Mouse (Mus musculus) midbrain, embryonic 16.5 days (tissue): ENCODE measurements around the gene Rtn4ip1. TPM values are rescaled to one million over a fixed set of nuclear protein-coding genes. Genes with fewer than 3 reads are reported as not detected.
"Not testable (repeated sequence)": the region's sequence is repeated elsewhere in the genome, so short reads cannot be mapped to it uniquely, and the experiment has no call there.

ENCODE experiments used
- ATAC-seq: fragments of 200-750 bp; cut with Nextera tagmentation; 2 replicates; pipeline ENCODE4 v1.8.0; 2017; ENCODE audit warnings: moderate TSS enrichment
- H3K27ac ChIP-seq: fragments of 300-500 bp; sonication (generic); 2 replicates; pipeline ENCODE4 v1.5.1; 2014; ENCODE audit warnings: mild to moderate bottlenecking, low read length, mixed read lengths
- H3K27me3 ChIP-seq: fragments of 300-500 bp; sonication (generic); 2 replicates; pipeline ENCODE4 v1.6.1; 2014; ENCODE audit warnings: low read depth, low read length, mixed read lengths; ENCODE audit not compliant: control insufficient read depth, insufficient read depth
- H3K36me3 ChIP-seq: fragments of 300-500 bp; sonication (generic); 2 replicates; pipeline ENCODE4 v1.6.1; 2014; ENCODE audit warnings: mild to moderate bottlenecking, low read length, moderate library complexity, mixed read lengths; ENCODE audit not compliant: control insufficient read depth, insufficient read depth
- H3K4me1 ChIP-seq: fragments of 300-500 bp; sonication (generic); 2 replicates; pipeline ENCODE4 v1.6.1; 2014; ENCODE audit warnings: mild to moderate bottlenecking, low read length, mixed read lengths; ENCODE audit not compliant: control insufficient read depth, insufficient read depth
- H3K4me2 ChIP-seq: fragments of 300-500 bp; sonication (generic); 2 replicates; pipeline ENCODE4 v1.6.1; 2014; ENCODE audit warnings: mild to moderate bottlenecking, low read length, mixed read lengths
- H3K4me3 ChIP-seq: fragments of 300-500 bp; sonication (generic); 2 replicates; pipeline ENCODE4 v1.5.1; 2014; ENCODE audit warnings: low read depth, mild to moderate bottlenecking, low read length, moderate library complexity, mixed read lengths
- H3K9ac ChIP-seq: fragments of 300-500 bp; sonication (generic); 2 replicates; pipeline ENCODE4 v1.6.1; 2014; ENCODE audit warnings: low read depth, low read length, mixed read lengths
- H3K9me3 ChIP-seq: fragments of 300-500 bp; sonication (generic); replicated peaks from 2 replicates; pipeline ENCODE4 v1.6.1; 2014; ENCODE audit warnings: mild to moderate bottlenecking, low read length, mixed read lengths; ENCODE audit not compliant: control insufficient read depth, poor library complexity, severe bottlenecking
- WGBS: fragments of 180-500 bp; shearing (Covaris S2); extraction: QIAGEN DNeasy Blood & Tissue Kit; methylation state at CpG from one replicate; pipeline ENCODE4 v1.1.7; 2014; 5-methylcytosine and 5-hydroxymethylcytosine counted together
- polyA plus RNA-seq: library from polyadenylated mRNA; unstranded; fragments of >200 nt; fragmentation: Nextera tagmentation; extraction: Ambion mirVana; gene quantifications from 2 replicates; pipeline ENCODE4 v1.2.1, GENCODE M21; 2015

Gene Rtn4ip1
- polyA plus RNA-seq, 1 experiment from 2014 or later: 15.1 TPM

DNA sequence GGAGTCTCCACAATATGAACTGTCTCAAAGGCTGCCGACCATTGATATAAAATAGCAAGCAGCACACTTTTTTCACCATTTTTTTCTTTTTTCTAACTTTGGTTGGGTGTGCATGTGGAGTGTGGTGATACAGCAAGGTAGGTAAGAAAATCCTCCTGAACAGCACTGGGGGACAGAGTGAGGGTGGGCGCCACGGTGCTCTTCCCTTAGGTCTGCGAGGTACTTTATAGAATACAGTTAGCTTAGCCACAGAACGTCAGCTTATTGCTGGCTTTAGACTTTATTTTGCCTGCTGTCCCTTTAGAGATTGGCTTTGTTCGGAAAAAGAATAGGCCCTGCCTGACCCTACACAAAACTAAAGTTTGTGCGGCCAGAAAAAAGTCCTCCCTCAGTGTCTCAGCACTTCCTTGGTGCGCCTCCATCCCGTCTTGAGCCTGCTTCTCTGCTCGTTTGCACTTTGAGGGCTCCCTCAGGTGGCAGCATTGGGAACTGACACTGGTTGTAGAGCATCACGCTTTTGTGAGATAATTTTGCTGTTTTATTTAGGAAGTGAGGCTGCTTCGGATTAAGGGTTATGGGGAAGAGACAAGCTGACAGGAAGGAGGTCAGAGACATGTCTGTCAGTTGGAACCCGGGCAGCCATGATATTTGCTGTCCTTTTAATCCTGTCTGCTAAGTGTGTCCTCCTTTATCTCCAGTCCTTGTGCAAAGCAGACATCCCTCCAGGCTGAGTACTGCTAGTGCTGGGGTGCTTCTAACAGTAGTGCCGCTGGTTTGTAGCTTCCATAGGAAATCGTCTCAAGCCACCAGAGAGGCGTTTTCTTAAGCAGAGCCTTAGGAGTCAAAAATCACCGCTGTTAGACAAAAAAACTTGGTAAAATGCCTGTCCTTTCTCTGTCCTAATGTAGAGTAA is 17.3 kb downstream of the Rtn4ip1 start:
- Histone ChIP-seq H3K4me2 (no peak overlapping the region), H3K36me3 (no peaks in the 10 kb centered on the region; the same call in 1 of the 2 replicates), H3K9me3 (no peaks in the 10 kb centered on the region), H3K4me1 (no peaks in the 10 kb centered on the region), H3K27ac (no peak overlapping the region), H3K27me3 (no peaks in the 10 kb centered on the region), H3K9ac (no peak overlapping the region), H3K4me3 (no peak overlapping the region)
- WGBS: 40% methylated on average over 17 of the region's 17 CpGs
- peak; percentile 72 for ATAC-seq

DNA sequence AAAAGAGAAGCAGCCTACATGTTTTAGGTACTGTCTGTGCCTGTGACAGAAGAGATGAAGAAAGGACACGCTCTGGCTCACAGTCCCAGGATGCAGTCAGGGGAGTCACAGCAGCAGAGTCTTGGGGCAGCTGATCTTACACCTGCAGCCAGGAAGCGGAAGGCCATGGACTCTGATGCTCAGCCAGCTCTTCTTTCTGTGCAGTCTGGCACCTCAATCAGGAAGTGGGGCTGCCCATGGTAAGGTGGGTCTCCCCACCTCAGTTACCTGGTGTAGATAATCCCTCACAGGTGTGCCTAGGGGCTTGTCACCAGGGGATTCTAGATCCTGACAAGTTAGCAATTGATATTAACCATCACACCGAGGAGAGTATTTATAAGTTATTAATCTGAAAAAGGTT is 21.5 kb downstream of the Rtn4ip1 start:
- Histone ChIP-seq H3K9me3 (no peaks in the 10 kb centered on the region), H3K36me3 (no peaks in the 10 kb centered on the region; the same call in 1 of the 2 replicates), H3K4me1 (no peaks in the 10 kb centered on the region), H3K4me3 (no peak overlapping the region), H3K27me3 (no peaks in the 10 kb centered on the region), H3K4me2 (no peak overlapping the region), H3K9ac (no peak overlapping the region), H3K27ac (no peak overlapping the region)
- WGBS: 96% methylated on average over 3 of the region's 3 CpGs
- no peak for ATAC-seq

DNA sequence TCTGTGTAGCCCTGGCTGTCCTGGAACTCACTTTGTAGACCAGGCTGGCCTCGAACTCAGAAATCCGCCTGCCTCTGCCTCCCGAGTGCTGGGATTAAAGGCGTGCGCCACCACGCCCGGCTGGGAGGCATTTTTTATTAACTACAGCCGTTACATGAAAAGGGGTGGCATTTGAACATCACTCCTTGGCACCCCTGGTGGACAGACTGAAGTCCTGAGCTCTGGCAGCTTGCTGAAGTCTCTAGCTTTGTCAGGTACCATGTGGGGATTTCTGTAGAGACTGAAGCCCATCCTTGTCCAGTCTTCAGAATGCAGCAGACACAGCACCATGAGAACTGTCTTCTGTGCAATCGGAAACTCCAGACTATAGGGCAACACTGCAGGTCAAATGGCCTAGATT is 24.2 kb downstream of the Rtn4ip1 start:
- WGBS: 89% methylated on average over 8 of the region's 9 CpGs
- H3K4me2 ChIP-seq, H3K4me3 ChIP-seq, H3K9me3 ChIP-seq, H3K27ac ChIP-seq, H3K9ac ChIP-seq, ATAC-seq, H3K4me1 ChIP-seq, H3K36me3 ChIP-seq, H3K27me3 ChIP-seq: not testable (repeated sequence)

DNA sequence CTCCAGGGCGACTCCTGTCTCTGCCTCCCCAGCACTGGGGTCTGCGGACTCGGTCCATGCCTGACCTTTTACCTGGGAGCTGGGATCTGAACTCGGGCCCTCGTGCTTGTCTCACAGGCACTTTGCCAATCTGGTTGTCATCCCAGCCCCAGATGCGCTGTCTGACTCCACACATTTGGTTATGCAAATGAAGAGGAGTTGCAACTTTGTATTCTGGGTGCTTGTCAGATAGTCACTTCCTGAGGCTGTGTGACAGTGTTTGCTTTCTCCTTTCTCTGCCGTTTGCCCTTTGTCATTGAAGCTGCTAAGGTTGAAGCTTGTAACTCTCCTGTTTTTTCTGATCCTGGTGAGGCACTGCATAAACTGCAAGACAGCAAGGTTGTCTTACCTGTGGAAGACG is 26.1 kb downstream of the Rtn4ip1 start:
- WGBS: 87% methylated on average over 8 of the region's 8 CpGs

DNA sequence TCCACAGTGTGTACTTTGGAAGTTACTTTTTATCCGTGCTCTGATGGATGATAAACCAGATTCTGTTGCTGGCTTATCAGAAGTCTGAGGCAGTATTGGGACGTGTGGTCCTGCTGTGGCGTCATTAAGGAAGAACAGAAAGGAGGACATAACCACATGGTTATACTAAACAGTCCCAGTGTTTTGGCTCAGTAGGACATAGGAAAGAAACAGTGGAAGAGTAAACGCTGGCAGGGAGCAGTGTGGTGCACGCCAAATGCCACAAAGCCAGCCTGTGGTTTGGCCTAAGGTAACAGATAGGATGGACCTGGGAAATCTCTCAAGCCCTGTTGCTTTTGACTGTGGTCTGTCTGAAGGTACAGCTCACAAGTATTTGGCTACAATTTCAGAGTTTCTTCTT is 27.0 kb downstream of the Rtn4ip1 start:
- no peak for ATAC-seq
- Histone ChIP-seq H3K9me3 (no peaks in the 10 kb centered on the region), H3K4me3 (no peak overlapping the region), H3K4me2 (no peak overlapping the region), H3K4me1 (no peaks in the 10 kb centered on the region), H3K9ac (no peak overlapping the region), H3K27ac (no peak overlapping the region), H3K27me3 (no peaks in the 10 kb centered on the region), H3K36me3 (no peaks in the 10 kb centered on the region; the same call in 1 of the 2 replicates)
- WGBS: 70% methylated on average over 5 of the region's 5 CpGs

More for the DNA sequence above, 26.1 kb downstream of the Rtn4ip1 start:
- ATAC-seq: no peak
- Histone ChIP-seq H3K4me2 (no peak overlapping the region), H3K36me3 (no peaks in the 10 kb centered on the region; the same call in 1 of the 2 replicates), H3K4me1 (no peaks in the 10 kb centered on the region), H3K4me3 (no peak overlapping the region), H3K27me3 (no peaks in the 10 kb centered on the region), H3K9ac (no peak overlapping the region), H3K9me3 (no peaks in the 10 kb centered on the region), H3K27ac (no peak overlapping the region)

DNA sequence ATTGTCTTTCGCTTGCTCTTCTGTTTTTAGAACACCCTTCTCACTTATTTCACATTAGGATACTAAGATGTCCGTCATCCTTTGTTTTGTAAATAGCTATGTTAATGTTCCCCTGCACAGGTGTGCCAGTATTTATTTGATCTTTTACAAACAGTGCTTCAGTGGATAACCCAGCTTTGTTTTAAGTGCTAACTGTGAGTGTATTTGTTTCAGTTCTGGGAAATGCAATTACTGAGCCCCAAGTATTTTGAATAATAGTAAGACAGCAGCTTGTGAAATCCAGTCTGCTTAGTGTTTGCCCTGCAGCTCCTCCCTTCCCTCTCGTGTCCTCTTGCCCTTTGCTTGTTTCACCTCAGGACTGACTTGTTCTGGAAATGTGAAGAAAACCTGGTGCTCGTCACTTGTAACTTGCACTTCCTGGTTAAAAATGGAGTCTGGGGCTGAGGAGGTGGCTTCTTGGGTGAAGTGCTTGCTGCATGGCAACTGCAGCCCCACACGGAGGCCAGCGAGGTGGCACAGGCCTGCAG is 37.6 kb downstream of the Rtn4ip1 start:
- no peaks in the 10 kb centered on the region for H3K9me3 ChIP-seq
- H3K36me3 ChIP-seq: 0 out of 2 replicates have a peak, but pooled peaks cover 3% of the 10 kb centered on the region
- no peaks in the 10 kb centered on the region for H3K27me3 ChIP-seq
- H3K4me2 ChIP-seq: no peak overlapping the region
- no peak overlapping the region for H3K9ac ChIP-seq
- no peak overlapping the region for H3K27ac ChIP-seq
- no peaks in the 10 kb centered on the region for H3K4me1 ChIP-seq
- ATAC-seq: no peak
- no peak overlapping the region for H3K4me3 ChIP-seq
- 80% methylated on average over 6 of the region's 6 CpGs for WGBS

DNA sequence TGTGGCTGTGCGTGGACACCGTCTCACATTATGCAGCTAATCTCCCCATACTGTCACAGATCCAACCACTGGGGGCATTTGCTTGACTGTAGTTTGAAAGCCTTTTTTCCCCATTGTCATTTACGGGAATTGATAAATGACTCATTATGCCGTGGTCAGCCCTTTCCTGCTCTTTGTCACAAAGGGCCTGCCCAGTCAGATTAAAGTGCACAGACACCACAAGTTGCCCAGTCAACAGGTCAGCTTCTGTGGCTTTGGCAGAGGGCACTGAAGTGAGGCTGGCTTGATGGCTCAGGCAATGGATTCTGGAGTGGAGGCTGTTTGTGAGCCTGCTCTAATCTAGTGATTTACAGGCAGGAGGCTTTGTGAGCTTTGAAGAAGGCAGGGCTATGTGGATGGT is 42.1 kb downstream of the Rtn4ip1 start:
- Histone ChIP-seq H3K27me3 (no peaks in the 10 kb centered on the region), H3K9ac (no peak overlapping the region), H3K9me3 (no peaks in the 10 kb centered on the region), H3K36me3 (no peaks in the 10 kb centered on the region), H3K4me1 (no peaks in the 10 kb centered on the region), H3K4me3 (no peak overlapping the region), H3K4me2 (no peak overlapping the region), H3K27ac (no peak overlapping the region)
- 17% methylated on average over 4 of the region's 4 CpGs for WGBS
- 0 out of 2 replicates have a peak, but pooled peaks have one; percentile 52 for ATAC-seq

DNA sequence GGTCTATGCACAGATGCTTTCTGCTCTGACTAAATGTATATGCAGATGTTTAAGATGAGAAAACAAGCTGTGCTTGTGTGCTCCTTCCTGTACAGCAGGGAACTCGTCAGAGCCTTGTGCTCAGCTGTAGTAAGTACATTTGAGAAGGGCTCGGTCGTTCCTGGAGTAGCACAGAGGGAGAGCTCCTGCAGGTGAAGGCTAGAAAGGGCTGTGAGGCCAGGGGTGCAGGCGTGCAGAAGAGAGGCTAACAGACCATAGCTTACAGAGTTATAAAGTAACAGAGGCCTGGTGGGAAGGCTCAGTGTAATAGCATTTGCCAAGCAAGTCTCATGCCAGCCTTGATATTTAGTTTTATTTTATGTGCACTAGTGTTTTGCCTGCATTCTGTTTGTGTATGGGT is 43.8 kb downstream of the Rtn4ip1 start:
- H3K4me2 ChIP-seq: no peak overlapping the region
- no peaks in the 10 kb centered on the region for H3K9me3 ChIP-seq
- no peaks in the 10 kb centered on the region for H3K27me3 ChIP-seq
- no peak overlapping the region for H3K27ac ChIP-seq
- ATAC-seq: no peak
- no peaks in the 10 kb centered on the region for H3K4me1 ChIP-seq
- H3K36me3 ChIP-seq: no peaks in the 10 kb centered on the region
- no peak overlapping the region for H3K4me3 ChIP-seq
- 82% methylated on average over 4 of the region's 4 CpGs for WGBS
- H3K9ac ChIP-seq: no peak overlapping the region

DNA sequence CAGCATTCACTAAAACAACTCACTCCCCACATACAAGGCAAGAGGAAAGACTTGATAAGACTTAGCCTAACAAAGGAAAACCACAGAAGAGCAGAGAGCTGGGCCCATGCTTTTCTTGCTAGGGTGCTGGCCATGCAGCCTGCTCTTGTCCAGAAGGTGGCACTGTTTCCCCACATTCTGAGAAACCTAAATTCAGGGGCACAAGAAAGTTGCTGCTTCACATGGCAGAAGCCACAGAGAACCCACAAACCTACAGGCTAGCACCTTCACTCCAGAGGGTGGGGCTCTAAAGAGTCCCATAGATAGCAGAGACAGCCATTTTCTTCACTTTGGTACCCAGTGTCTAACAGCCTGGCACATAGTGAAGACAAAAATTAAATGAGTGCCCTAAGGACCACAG is 52.3 kb downstream of the Rtn4ip1 start:
- ATAC-seq: peak; percentile 75
- Histone ChIP-seq H3K4me1 (no peaks in the 10 kb centered on the region), H3K4me2 (no peak overlapping the region), H3K27me3 (no peaks in the 10 kb centered on the region), H3K4me3 (no peak overlapping the region), H3K9ac (no peak overlapping the region), H3K27ac (no peak overlapping the region), H3K36me3 (no peaks in the 10 kb centered on the region), H3K9me3 (no peaks in the 10 kb centered on the region)
